Comparison of ENCODE assay signal across 23 mouse cellular contexts in genomic region chr2:160240531-160241379, GRCm38 (mm10).
DNase-seq lines count a peak whose midpoint lies in the region; ATAC-seq lines count a peak whose summit lies in the region.
"Had no signal": no experiment of that assay in that cellular context is flagged by ENCODE, and none has a peak within 500 bp of the region (broad histone marks: within the 10 kb centered on the region; RNA-seq: fewer than 3 reads in every experiment).

No protein-coding gene starts in this region.

- no peak overlapping the region for H3K4me3 ChIP-seq in heart, embryonic 10.5 days
- H3K4me3 ChIP-seq in hindbrain, embryonic 14.5 days (replicated peaks; ENCODE audit: low read length): no peak overlapping the region
- H3K4me3 ChIP-seq: erythroblast, embryonic 14.5 days; heart, embryonic 12.5 days; liver, embryonic 15.5 days; myocyte; stomach, embryonic 15.5 days had no signal

- no peak overlapping the region for H3K9ac ChIP-seq in hindbrain, embryonic 14.5 days
- H3K9ac ChIP-seq: forebrain, postnatal 0 days; heart, embryonic 12.5 days; liver, embryonic 15.5 days; stomach, embryonic 15.5 days had no signal

- H3K9me3 ChIP-seq in heart, embryonic 10.5 days: no peaks in the 10 kb centered on the region
- no peaks in the 10 kb centered on the region for H3K9me3 ChIP-seq in hindbrain, embryonic 14.5 days (ENCODE audit: control insufficient read depth, low read length)
- H3K9me3 ChIP-seq: heart, embryonic 12.5 days; liver, embryonic 15.5 days; stomach, embryonic 15.5 days had no signal

- peaks cover 10% of the 10 kb centered on the region for H3K4me1 ChIP-seq in heart, embryonic 10.5 days
- no peaks in the 10 kb centered on the region for H3K4me1 ChIP-seq in hindbrain, embryonic 14.5 days (replicated peaks; ENCODE audit: control insufficient read depth, insufficient read depth, low read length)
- H3K4me1 ChIP-seq: liver, embryonic 15.5 days; stomach, embryonic 15.5 days had no signal

- no peak for ATAC-seq in hindbrain, embryonic 14.5 days (ENCODE audit: low FRiP score)
- no peak for ATAC-seq in activated CD4-positive, CD25-positive, alpha-beta regulatory T cell, adult 4 months
- ATAC-seq: forebrain, postnatal 0 days; lung, postnatal 0 days had no signal

- H3K27me3 ChIP-seq in heart, embryonic 10.5 days (ENCODE audit: insufficient read depth, poor library complexity, severe bottlenecking): no peaks in the 10 kb centered on the region; the same call in 1 of the 2 replicates
- H3K27me3 ChIP-seq in hindbrain, embryonic 14.5 days (ENCODE audit: control insufficient read depth, insufficient read depth, low read length): no peaks in the 10 kb centered on the region; the same call in 1 of the 2 replicates
- H3K27me3 ChIP-seq: CH12.LX; liver, embryonic 15.5 days; stomach, embryonic 15.5 days had no signal

- no peak overlapping the region for H3K27ac ChIP-seq in heart, embryonic 10.5 days
- H3K27ac ChIP-seq in hindbrain, embryonic 14.5 days: no peak overlapping the region
- H3K27ac ChIP-seq: liver, embryonic 15.5 days; stomach, embryonic 15.5 days had no signal

- peak; percentile 53 for DNase-seq in heart, embryonic 10.5 days (ENCODE audit: low spot score)
- DNase-seq in heart, adult 9 months (ENCODE audit: low spot score in 2 of 2): no peak
- DNase-seq in hindlimb bud, embryonic 11.5 days (ENCODE audit: extremely low spot score, low read depth, low spot score): peak; percentile 22
- DNase-seq in kidney, adult 9 months: peak; percentile 38
- DNase-seq in kidney, postnatal 36 days: peak; percentile 65 to 70
- DNase-seq in hindbrain, embryonic 14.5 days (ENCODE audit: low spot score): no peak
- no peak for DNase-seq in B cell, adult 2 months
- DNase-seq: adrenal gland, adult 2 months; cerebellum, adult 11 months; cerebellum, postnatal 25 days; forebrain, postnatal 0 days; gastrocnemius, postnatal 25 days; midbrain, embryonic 14.5 days; retina, postnatal 1 day; spleen, adult 18-20 months had no signal

- no peak overlapping the region for H3K4me2 ChIP-seq in hindbrain, embryonic 14.5 days (replicated peaks)
- H3K4me2 ChIP-seq: heart, embryonic 12.5 days; liver, embryonic 15.5 days; stomach, embryonic 15.5 days had no signal

- WGBS in heart, embryonic 10.5 days: 77% methylated on average over 12 of the region's 12 CpGs
- WGBS in hindbrain, embryonic 14.5 days: 77% methylated on average over 12 of the region's 12 CpGs

- H3K36me3 ChIP-seq in heart, embryonic 10.5 days: no peaks in the 10 kb centered on the region
- no peaks in the 10 kb centered on the region for H3K36me3 ChIP-seq in hindbrain, embryonic 14.5 days (replicated peaks; ENCODE audit: control insufficient read depth, insufficient read depth)
- H3K36me3 ChIP-seq: heart, embryonic 12.5 days; liver, embryonic 15.5 days; stomach, embryonic 15.5 days had no signal

Comparison
In these comparisons a context has a peak if more than half of its experiments do, and no peak if none do; other contexts are left out.
1. DNase-seq: peak in heart, embryonic 10.5 days (single experiment), hindlimb bud, embryonic 11.5 days (single experiment), kidney, adult 9 months (single experiment) and kidney, postnatal 36 days (2 of 2); none in heart, adult 9 months (0 of 2), hindbrain, embryonic 14.5 days (single experiment) and B cell, adult 2 months (0 of 2).